Mouse (Mus musculus): ENCODE measurements around the gene Abca4.

Gene Abca4

DNA sequence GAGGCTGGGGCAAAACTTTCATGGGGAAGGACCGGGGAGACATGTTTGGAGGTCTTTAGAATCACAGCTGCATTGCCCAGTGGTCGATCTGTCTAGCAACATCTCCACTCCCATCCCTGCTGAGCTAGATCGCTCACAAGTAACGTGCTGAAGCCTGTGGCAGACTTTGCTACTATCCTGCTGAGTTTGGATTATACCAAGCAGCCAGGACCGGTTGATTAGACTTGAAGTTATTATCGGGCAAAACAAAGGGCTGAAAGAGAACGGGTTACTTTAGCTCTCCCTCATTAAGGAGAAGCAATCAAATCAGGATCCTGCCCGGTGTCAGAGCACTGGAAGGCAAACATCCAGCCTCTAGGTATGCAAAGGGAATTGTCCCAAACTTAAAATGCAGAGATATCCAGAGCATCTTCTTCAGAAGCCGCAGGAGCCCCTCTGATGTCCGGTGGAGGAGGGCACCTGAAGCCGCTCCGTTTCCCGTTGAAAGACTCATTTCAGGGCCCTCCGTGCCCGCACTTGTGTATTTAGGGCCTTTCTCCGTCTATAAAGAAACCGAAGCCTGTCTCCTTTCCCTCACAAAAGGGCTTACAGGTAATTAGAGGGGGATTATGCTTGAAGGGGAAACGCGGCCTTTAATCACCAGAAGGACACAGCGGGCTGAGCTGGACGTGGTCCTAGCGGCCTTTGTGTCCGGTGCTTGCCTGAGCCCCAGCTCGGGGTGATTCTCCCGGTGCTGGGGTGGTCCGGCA lies at the start of gene Abca4:
Abca4 (plus strand) TSS at position 645 of the 749 bp plus-strand sequence.
- DNase-seq (ENCODE audit: low read depth, low spot score) = no peak

DNA sequence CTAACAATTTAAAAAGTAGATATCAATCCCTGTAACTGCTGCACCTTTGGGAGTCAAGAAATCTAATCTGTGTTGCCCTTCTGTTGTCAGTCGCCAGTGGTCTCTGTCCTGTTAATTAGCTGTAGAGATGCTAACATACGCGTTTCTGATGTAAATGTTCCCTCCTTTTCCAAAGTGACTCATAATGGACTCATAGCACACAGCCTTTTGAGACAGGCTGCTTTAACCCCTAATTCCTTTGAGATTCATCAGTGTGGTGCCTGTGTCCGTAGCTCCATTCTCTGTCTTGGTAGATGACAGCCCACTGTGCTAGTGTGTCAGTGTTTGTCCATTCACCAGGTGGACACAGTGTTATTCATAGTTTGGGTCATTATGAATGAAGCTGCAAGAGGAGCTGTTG lies 49.1 kb upstream of the Abca4 start:
- no peak for DNase-seq (ENCODE audit: low read depth, low spot score)

DNA sequence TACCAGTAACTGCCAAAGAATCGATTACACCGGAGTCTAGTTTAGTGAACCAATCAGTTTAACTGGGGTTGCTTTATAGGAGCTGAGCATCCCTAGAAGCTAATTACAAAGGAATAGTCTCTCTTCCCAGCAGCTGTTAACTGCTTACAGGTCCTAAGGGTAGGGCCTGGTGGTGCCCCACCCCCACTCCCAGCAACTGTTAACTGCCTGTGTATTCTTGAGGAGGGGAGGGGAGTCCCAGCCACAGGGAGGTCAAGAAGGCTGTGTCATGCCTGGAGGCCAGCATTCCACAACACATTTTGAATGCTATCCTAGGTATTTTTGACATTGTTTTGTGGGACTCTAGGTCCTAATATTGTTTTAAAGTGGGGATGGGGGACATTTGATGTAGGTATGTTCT lies 44.3 kb upstream of the Abca4 start:
- no peak for DNase-seq (ENCODE audit: low read depth, low spot score)

DNA sequence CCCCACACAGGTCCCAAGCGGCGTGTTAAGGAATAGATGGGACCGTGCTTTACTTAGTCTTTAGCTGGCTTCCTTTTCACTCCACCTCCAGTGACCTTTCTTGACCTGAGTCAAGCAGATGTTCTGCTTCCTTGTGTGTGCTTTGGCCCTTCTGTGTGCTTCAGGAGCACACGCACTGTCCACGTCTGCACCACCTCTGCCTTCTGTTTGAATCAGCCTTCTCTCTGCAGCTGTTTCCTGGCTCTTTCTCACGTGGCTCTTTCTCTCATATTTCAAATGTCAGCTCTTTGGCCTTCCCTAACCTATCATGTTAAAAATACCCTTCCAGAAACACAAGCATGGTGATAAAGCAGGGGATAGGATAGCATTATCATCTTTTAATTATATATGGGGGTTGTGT lies 42.7 kb upstream of the Abca4 start:
- no peak for DNase-seq (ENCODE audit: low read depth, low spot score)

DNA sequence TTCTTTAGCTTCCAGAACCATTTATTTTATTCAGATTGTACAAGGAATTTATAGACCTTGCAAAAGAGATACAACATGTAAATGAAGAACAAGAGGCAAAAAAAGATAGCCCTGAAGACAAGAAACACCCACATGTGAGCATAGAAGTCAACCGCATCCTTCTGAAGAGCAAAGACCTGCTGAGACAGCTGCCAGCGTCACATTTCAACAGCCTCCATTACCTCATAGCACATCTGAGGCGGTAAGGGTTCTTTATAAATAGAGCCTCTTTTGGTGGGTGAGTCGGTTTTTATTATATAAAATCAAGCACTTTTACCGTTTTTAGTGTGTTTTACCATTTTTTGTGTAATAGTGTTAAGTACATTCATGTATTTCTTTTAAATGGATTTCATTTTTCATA lies 34.4 kb upstream of the Abca4 start:
- no peak for DNase-seq (ENCODE audit: low read depth, low spot score)

DNA sequence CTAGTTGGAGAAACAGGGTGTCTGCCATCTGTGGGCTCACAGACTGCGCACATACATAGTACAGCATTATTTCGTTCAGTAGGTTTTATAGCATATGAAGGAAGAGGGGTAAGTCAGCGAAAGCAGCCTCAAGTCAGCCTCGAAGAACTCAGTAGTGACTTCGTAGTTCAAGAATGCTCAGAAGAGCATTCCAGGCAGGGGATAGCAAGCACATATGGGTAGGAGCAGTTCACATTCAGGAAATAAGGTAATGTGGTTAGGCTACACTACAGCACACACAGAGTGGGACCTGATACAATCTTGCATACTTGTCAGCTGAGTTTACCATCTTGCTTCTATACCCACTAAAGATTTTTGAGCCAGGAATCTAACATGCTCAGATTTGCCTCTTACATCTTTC lies 34.0 kb upstream of the Abca4 start:
- no peak for DNase-seq (ENCODE audit: low read depth, low spot score)

DNA sequence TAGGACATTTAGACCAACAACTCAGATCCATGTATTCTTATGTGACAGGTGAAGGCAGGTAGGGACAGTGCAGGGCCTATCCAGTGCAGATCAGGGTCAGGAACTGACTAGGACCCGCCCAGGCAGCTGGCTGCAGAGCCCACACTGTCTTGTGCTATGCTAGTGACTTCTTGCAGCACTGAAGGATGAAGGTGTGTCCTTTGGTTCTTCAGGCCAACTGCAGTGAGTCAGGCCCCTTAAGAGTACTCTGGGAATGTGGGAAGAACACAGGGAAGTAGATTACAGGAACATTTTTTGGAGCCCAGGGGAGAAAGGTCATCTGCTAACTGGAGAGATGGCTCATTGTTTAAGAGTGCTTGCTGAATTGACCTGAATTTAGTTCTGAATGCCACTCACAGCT lies 31.8 kb upstream of the Abca4 start:
- DNase-seq (ENCODE audit: low read depth, low spot score) = no peak

DNA sequence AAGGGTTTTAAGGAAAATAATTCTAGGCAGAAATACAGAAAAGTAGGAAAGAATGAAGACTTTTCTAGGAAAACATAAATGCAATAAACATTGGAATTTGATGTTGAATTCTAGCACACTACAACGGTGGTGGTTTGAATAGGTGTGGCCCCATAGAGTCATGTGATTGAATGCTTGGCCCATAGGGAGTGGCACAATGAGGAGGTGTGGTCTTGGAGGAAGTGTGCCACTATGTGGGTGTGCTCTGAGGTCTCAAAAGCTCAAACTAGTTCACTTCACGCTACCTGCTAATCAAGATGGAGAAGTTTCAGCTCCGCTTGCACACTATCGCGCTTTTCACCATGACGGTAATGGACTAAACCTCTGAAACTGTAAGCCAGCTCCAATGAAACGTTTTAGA lies 25.8 kb upstream of the Abca4 start:
- no peak for DNase-seq (ENCODE audit: low read depth, low spot score)

DNA sequence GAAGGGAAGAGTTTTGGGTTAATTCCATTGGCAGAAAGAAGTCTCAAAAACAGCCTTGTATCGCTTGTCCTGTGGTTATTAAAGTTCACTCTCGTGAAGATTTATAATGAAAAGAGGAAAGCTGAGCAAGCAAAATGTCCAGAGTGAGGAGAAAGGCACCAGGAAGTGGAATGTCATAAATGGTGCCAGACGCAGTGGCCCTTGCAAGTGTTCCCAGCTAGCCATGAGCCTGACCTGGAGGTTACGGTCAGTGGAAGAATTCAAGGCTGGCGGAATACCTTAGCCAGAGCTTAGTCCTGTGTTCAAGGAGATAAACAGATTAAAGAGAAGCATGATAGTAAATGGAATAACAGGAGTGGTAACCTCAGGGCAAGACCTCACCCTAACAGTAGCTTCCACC lies 25.1 kb upstream of the Abca4 start:
- DNase-seq (ENCODE audit: low read depth, low spot score) = no peak

DNA sequence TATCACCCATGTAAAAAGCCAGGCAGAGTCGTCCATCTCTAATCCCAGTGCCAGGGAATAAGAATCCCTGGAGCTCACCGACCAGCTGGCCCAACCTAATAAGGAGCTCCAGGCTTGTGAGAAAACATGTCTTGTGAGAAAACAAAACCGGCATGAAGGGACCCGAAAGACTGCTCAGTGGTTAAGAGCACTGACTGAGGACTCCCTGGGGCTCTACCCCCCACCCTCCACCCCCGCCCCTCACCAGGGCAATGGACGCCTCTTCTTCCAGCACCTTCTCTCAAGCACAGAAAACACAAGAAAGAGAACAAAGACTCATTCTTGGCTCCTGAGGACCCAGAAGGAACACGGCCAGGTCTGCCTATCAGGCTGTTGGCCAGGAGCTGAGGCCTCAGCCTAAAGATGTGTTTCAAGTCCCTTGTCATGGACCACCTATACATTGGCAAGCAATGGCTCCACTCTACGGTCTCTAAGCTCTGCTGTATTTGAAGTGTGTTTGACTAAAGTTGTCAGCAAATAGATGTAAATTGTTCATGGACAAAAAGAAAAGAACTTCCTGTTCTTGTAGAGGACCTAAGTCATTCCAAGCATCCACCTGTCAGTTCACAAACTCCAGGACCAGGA lies 23.1 kb upstream of the Abca4 start:
- DNase-seq (ENCODE audit: low read depth, low spot score) = no peak

DNA sequence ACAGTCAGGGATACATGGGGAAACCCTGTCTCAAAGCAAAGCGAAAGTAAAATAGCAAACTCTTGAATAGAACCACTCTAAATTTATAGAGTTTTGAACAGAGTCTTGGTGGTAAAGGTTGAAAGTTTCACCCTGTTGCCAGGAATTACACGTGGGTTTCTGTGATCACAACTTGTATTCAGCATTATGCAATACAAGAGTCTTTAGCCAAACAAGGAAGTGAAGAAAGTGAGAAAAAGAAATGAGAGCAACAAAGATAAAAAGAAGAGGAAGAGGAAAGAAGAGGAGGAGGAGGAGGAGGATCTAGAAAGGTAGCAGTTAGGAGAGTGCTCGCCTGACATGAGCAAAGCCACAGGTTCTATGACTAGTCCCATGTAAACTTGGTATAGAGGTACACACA lies 21.9 kb upstream of the Abca4 start:
- DNase-seq (ENCODE audit: low read depth, low spot score) = no peak

DNA sequence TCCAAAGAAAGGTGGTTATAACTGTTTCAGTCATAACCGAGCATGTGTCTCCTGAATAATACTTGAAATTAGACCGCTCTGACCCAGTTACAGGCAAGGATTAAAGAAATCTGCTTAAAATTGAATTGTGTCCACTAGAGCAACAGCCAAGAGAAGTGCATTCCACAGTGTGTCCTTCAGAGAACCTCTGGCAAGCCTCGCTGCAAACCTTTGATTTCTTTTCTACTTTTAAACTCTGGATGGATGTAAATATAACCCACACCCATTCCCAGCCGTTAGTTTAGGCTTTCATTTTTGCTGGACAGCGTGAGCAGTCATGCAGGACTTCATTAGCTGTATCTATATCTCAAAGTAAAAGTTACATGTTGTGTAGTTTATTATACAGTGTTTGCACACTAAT lies 17.6 kb upstream of the Abca4 start:
- DNase-seq (ENCODE audit: low read depth, low spot score) = no peak

DNA sequence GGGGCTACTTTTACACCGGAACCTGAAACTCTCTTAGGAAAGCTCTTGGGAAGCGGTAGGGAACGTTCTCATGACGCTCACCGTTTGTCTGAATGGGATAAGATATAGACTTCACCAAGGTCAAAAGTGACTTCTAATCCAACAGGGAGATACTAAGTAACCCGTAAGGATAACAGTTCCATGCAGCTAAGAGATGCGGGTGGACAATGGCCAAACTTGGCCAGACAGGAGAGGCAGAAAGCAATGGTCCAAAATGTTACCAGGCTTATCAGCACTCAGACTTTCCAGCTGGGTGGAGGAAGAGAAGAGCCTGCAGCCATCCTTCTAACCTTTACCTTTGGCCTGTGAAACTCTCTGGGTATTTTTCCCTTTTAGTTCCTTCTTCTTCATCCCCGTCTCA lies 16.5 kb upstream of the Abca4 start:
- DNase-seq (ENCODE audit: low read depth, low spot score) = no peak

DNA sequence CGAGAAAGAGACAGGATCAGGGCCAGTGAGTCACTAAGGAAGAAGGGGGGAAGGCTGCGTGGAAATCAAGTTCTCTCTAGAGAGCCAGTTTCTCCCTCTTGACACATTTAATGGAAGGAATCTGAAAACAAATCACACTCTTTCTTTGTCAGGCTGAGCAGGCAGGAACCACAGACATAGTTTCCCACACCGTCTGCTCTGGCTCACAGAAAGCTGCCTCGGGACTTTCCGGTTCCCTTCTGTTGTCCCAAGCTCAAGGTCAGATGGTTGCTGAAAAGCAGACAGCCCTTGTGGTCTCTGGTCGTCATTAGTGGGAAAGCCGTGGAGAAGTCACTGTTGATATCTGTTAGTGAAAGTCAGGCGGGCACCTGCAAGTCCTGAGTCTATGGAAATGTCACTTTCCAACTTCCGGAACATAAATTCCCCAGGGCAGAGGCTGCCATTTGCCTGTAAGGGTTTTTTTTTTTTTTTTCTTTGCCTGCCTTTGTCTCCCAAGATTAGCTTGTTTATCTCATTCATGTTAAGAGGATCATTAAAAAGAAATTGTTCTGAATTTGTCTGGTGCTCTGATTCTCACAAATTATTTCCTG lies 10.9 kb upstream of the Abca4 start:
- DNase-seq (ENCODE audit: low read depth, low spot score) = no peak

DNA sequence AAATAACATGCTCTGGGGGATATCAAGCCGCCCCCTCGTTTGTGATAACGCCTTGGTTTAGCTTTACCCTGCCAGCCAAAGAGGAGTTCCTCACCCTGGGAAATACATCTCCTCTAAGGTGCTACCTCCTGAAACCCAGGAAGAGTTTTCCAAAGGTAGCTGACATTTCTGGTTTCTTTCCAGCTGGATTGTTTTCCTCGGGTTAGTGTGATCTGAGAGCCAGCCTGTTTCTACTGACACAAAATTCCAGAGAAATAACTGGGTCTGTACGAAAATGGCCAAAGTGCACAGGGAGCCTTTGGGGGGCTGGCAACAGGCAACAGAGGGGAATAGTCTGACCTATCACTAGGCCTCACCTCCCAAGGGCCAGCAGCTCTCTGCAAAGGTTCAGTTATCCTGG lies 10.0 kb upstream of the Abca4 start:
- DNase-seq (ENCODE audit: low read depth, low spot score) = no peak

DNA sequence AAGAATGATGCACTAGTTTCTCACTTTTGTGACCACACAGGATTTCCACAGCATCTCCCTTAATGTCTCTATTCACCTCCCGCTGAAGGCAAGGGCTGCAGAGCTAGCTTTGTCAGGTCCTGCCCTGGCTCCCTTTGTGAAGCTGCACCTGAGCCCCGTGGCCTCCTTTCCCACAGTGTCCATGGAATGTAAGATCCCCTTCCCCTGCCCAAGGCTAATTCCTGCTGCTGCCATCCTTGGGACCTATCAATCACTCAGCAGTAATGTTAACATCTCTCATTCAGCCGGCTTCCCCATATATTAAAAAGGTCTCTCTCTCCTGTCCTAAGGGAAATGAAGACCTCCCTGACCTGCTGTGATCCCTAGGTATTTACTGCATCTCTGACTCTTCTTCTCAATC lies 9.2 kb upstream of the Abca4 start:
- no peak for DNase-seq (ENCODE audit: low read depth, low spot score)

DNA sequence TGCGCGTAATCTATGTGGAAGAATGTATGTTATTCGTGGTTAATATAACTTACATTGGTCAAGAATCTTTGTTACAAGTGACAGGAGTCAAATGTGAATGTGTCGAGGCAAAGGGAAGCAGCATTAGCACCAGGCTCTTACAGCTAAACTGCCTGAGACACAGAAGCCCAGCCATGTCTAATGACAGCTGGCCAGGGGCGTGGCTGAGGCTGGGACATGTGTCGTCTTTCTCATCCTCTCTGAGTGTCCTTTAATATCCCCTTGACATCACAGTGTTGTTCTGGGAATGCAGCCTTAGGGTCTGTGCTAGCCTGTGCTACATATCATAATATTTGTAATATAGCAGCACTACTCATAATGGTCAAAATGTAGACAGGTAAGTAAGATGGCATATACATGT lies 3.7 kb upstream of the Abca4 start:
- no peak for DNase-seq (ENCODE audit: low read depth, low spot score)

DNA sequence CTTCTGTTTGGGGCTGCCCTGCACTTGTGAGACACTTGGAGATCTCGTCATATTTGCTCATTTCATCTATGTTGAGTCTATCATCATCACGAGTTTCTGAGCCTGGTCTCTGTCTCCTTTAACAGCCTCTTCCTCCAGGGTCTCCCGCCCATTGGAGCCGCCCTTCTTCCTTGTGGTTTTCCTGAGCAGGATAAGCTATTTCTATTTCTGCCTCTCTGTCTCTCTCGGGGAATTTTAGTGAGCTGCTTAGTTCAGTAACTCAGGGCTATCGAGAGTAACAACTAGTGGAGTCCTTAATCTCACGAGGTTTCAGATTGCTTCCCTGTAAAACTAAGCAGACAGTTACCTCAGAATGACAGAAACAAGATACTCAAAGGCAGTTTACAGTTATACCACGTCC lies 1.1 kb upstream of the Abca4 start:
- DNase-seq (ENCODE audit: low read depth, low spot score) = no peak

DNA sequence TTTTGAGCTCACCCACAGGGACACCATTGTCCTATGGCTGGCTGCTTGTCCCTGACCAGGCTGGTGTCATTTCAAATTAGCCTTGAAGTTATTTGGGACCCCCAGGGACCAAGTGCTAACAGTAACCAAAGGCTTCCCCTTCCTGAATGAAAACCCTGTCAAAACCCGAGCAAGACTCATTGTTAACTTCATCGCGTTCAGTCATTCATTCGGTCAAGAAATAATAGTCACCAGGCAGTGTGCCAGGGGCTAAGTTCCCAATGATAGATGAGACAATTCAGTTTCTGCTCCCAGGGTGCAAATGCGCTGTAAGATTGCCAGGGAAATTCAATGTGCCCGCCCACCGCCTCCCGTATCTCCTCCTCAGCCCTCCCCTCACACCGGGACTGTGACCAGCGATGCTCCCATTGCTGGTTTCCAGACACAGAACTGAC lies 2.0 kb downstream of the Abca4 start:
- no peak for DNase-seq (ENCODE audit: low read depth, low spot score)

DNA sequence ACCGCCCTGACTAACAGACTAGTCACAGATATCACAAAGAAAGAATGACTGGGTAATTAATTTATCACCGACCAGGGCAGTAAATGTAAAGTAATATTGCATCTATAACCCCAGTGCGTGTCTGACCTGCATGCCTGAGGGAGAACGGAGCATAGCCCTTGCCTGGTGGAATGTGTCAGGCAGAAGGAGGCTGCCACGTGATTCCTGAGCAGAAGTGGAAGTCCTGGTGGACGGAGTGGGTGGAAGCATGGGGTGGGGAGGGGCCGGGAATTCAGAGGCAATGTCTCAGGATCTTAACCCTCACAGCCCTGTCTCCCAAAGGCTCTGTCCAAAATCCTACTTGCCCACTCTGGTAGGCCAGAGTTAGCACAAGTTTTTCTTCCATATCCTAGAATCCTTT lies 3.2 kb downstream of the Abca4 start:
- no peak for DNase-seq (ENCODE audit: low read depth, low spot score)

DNA sequence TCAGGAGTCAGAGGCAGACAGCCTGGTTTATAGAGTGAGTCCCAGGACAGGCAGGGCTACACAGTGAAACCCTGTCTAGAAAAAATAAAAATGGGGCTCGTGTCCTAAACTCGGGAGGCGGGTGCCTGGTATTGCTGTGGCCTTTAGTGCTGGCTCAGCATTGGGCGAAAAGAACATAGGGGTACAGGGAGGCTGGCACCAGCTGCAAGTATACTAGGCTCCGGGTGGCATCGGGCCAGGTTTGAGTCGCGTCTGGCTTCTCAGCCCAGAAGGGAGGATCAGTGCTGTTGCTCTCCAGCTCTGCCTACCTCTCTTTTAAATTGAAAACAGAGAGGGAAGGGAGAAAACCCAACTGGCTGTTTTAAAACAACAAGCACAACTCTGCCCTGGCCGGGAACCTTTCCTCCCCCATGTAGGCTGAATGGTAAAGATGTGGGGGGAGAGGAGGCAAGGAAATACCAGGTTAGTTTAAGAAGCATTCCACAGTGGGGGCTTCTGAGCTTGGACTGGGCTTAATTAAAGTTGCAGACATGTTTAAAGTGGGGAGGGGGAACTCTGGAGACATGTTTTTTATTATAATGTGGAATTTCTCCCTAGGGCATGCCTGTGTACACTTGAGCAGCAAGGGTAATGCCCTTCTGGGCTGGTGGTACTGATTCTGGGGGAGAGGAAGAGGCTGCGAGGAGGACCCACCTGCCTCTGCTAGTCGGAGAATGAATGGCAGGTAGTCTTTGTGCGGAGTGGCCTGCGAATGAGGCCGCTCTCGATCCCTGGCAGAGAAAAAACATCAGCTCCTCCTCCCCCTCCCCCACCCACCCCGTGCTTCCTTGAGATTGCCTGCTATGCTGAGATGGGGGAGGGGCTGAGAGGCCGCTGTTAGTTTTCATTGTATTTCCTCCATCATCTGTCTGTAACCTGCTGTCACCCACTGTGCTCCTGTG lies 3.9 kb downstream of the Abca4 start:
- peak; percentile 48 for DNase-seq (ENCODE audit: low read depth, low spot score)

DNA sequence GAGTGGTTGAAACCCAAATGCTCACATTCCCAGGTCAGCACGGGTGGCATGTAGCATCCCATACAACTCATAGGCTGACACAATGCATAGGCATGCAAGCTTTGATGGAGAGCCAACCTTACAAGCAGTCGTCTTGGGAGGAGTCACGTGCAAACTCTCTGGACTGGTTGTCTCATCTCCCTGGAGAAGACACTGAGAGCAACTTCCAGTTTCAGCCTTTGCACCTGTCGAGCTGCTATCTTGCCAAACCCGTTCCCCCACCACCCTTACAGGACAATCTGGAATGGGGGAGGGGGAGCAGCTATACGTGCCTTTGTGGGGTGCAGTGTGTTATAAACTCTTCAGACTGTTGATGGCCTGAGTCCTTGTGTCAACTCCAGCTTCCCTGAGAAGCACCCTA lies 4.9 kb downstream of the Abca4 start:
- DNase-seq (ENCODE audit: low read depth, low spot score) = no peak
